Comparison of ENCODE assay signal across 28 mouse cellular contexts in the genomic region with DNA sequence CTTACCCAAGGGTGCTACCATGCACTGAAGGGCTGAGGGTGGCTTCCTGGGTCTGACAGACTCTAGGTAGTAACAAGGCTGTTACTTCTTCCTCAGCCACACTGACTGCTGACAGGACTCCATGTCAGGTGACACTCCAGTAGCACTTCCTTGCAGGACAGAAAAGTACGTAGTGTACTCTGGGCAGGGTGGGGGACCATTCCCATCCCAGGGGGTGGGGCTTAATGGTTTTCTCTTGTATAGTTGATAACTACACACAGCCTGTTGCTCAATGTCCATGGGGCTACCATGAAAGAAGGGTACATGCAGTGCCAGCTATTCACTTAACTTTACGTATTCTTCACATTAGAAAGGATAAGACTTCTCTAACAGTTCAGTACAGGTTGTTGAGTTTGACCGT.
DNase-seq lines count a peak whose midpoint lies in the region; ATAC-seq and TF ChIP-seq lines count a peak whose summit lies in the region.
"Had no signal": no experiment of that assay in that cellular context is flagged by ENCODE, and none has a peak within 500 bp of the region (broad histone marks: within the 10 kb centered on the region; RNA-seq: fewer than 3 reads in every experiment).

No protein-coding gene starts in this region.

- H3K4me1 ChIP-seq in intestine, embryonic 16.5 days (ENCODE audit: control insufficient read depth, insufficient read depth, low read length): peaks cover 13% of the 10 kb centered on the region
- peaks cover 12% of the 10 kb centered on the region; the same call in 1 of the 2 replicates for H3K4me1 ChIP-seq in intestine, embryonic 15.5 days (replicated peaks)
- peaks cover 63% of the 10 kb centered on the region for H3K4me1 ChIP-seq in bone marrow macrophage, adult 2 months (ENCODE audit: control insufficient read depth, insufficient read depth, low read length)
- H3K4me1 ChIP-seq: forebrain, embryonic 12.5 days had no signal

- H3K4me2 ChIP-seq in intestine, embryonic 16.5 days (ENCODE audit: low read depth, low read length): no peak overlapping the region
- H3K4me2 ChIP-seq in intestine, embryonic 15.5 days (replicated peaks): no peak overlapping the region
- H3K4me2 ChIP-seq: embryonic facial prominence, embryonic 13.5 days; embryonic facial prominence, embryonic 15.5 days; forebrain, embryonic 12.5 days had no signal

- no peaks in the 10 kb centered on the region for H3K27me3 ChIP-seq in intestine, embryonic 16.5 days (replicated peaks; ENCODE audit: control insufficient read depth, insufficient read depth, low read length)
- no peaks in the 10 kb centered on the region for H3K27me3 ChIP-seq in intestine, embryonic 15.5 days (replicated peaks)
- H3K27me3 ChIP-seq: CH12.LX; embryonic facial prominence, embryonic 13.5 days; embryonic facial prominence, embryonic 15.5 days had no signal

- H3K9me3 ChIP-seq in intestine, embryonic 16.5 days (ENCODE audit: control insufficient read depth, low read length): no peaks in the 10 kb centered on the region
- H3K9me3 ChIP-seq in intestine, embryonic 15.5 days: no peaks in the 10 kb centered on the region
- H3K9me3 ChIP-seq: embryonic facial prominence, embryonic 13.5 days; embryonic facial prominence, embryonic 15.5 days; forebrain, embryonic 10.5 days; forebrain, embryonic 12.5 days had no signal

- WGBS in intestine, embryonic 16.5 days: 87% methylated on average over 3 of the region's 3 CpGs
- 88% methylated on average over 3 of the region's 3 CpGs for WGBS in intestine, embryonic 15.5 days

- no peak overlapping the region for H3K9ac ChIP-seq in intestine, embryonic 16.5 days (ENCODE audit: low read depth, low read length)
- no peak overlapping the region for H3K9ac ChIP-seq in intestine, embryonic 15.5 days
- H3K9ac ChIP-seq: embryonic facial prominence, embryonic 13.5 days; embryonic facial prominence, embryonic 15.5 days; forebrain, embryonic 12.5 days had no signal

- TF ChIP-seq POLR2A in bone marrow macrophage, adult 2 months (IDR thresholded peaks at IDR 0.05; ENCODE audit: borderline replicate concordance, low read depth, low read length): no peak

- ATAC-seq in intestine, embryonic 16.5 days: peak; percentile 48
- no peak for ATAC-seq in intestine, embryonic 15.5 days
- ATAC-seq: activated CD4-positive, CD25-positive, alpha-beta regulatory T cell, adult 4 months; CD4-positive, CD25-positive, alpha-beta regulatory T cell, adult 4 months; forebrain, embryonic 14.5 days; forebrain, embryonic 16.5 days had no signal

- H3K27ac ChIP-seq in intestine, embryonic 16.5 days (ENCODE audit: low read length): no peak overlapping the region
- no peak overlapping the region for H3K27ac ChIP-seq in intestine, embryonic 15.5 days
- no peak overlapping the region for H3K27ac ChIP-seq in bone marrow macrophage, adult 2 months (ENCODE audit: insufficient read depth, low read depth, low read length)
- H3K27ac ChIP-seq: embryonic facial prominence, embryonic 13.5 days; embryonic facial prominence, embryonic 15.5 days; forebrain, embryonic 10.5 days; forebrain, embryonic 12.5 days had no signal

- DNase-seq in gastrocnemius, postnatal 25 days: peak; percentile 3
- DNase-seq in gastrocnemius, adult 8-10 months (ENCODE audit: low spot score in 2 of 2): no peak
- DNase-seq in layer of hippocampus, adult 9-10 months (ENCODE audit: low spot score): no peak
- DNase-seq: adrenal gland, adult 8-10 months; adrenal gland, postnatal 14 days; adrenal gland, postnatal 36 days; B cell, adult 2 months; cerebellum, adult 11 months; cerebellum, adult 18-20 months; cerebellum, adult 8-10 months; cerebellum, adult 9-11 months; cerebellum, postnatal 14 days; cerebellum, postnatal 36 days; embryo, embryonic 11 days had no signal

- 0 out of 2 replicates have a peak, but pooled peaks have one; percentile 6 for TF ChIP-seq CTCF in bone marrow macrophage, adult 2 months (IDR thresholded peaks at IDR 0.05; ENCODE audit: low read depth, low read length)

- no peaks in the 10 kb centered on the region for H3K36me3 ChIP-seq in intestine, embryonic 16.5 days (ENCODE audit: control insufficient read depth, insufficient read depth, low read length)
- no peaks in the 10 kb centered on the region for H3K36me3 ChIP-seq in intestine, embryonic 15.5 days
- H3K36me3 ChIP-seq: embryonic facial prominence, embryonic 13.5 days; embryonic facial prominence, embryonic 15.5 days; forebrain, embryonic 10.5 days; forebrain, embryonic 12.5 days; G1E had no signal

- H3K4me3 ChIP-seq in intestine, embryonic 16.5 days (ENCODE audit: low read length): no peak overlapping the region
- no peak overlapping the region for H3K4me3 ChIP-seq in intestine, embryonic 15.5 days (replicated peaks)
- H3K4me3 ChIP-seq in bone marrow macrophage, adult 2 months (ENCODE audit: insufficient read depth, low read length): no peak overlapping the region
- H3K4me3 ChIP-seq: embryonic facial prominence, embryonic 13.5 days; embryonic facial prominence, embryonic 15.5 days; erythroblast, embryonic 14.5 days; forebrain, embryonic 10.5 days; forebrain, embryonic 12.5 days had no signal
